Mouse (Mus musculus) limb, embryonic 14.5 days (tissue): Measurements from ENCODE around the gene Cntf. TPM values are rescaled to one million over a fixed set of nuclear protein-coding genes. Genes with fewer than 3 reads are reported as not detected.

ENCODE experiments used
- ATAC-seq: fragments of 200-750 bp; cut with Nextera tagmentation; 2 replicates; pipeline ENCODE4 v1.8.0; 2017; ENCODE audit warnings: low read depth, moderate number of reproducible peaks, moderate TSS enrichment; ENCODE audit not compliant: low FRiP score
- DNase-seq: peaks from one replicate; pipeline ENCODE4 v3.0.0-alpha.2; 2015; ENCODE audit warnings: low spot score
- H3K27ac ChIP-seq: fragments of 300-500 bp; sonication (generic); replicated peaks from 2 replicates; pipeline ENCODE4 v1.5.1; 2014; ENCODE audit warnings: low read depth, mild to moderate bottlenecking, low read length, moderate library complexity, mixed read lengths
- H3K27me3 ChIP-seq: fragments of 300-500 bp; sonication (generic); 2 replicates; pipeline ENCODE4 v1.6.1; 2014; ENCODE audit warnings: low read length, mixed read lengths; ENCODE audit not compliant: control insufficient read depth, insufficient read depth
- H3K36me3 ChIP-seq: fragments of 300-500 bp; sonication (generic); 2 replicates; pipeline ENCODE4 v1.6.1; 2014; ENCODE audit warnings: mild to moderate bottlenecking, low read length, moderate library complexity, mixed read lengths; ENCODE audit not compliant: control insufficient read depth, insufficient read depth
- H3K4me1 ChIP-seq: fragments of 300-500 bp; sonication (generic); 2 replicates; pipeline ENCODE4 v1.6.1; 2014; ENCODE audit warnings: antibody characterized with exemption, low read length, mixed read lengths; ENCODE audit not compliant: control insufficient read depth, insufficient read depth
- H3K4me2 ChIP-seq: fragments of 300-500 bp; sonication (generic); replicated peaks from 2 replicates; pipeline ENCODE4 v1.6.1; 2014; ENCODE audit warnings: low read depth, mild to moderate bottlenecking, low read length, moderate library complexity; ENCODE audit not compliant: severe bottlenecking
- H3K4me3 ChIP-seq: fragments of 300-500 bp; sonication (generic); replicated peaks from 2 replicates; pipeline ENCODE4 v1.5.1; 2014; ENCODE audit warnings: low read length
- H3K9ac ChIP-seq: fragments of 300-500 bp; sonication (generic); 2 replicates; pipeline ENCODE4 v1.6.1; 2014; ENCODE audit warnings: mild to moderate bottlenecking, low read depth, low read length, moderate library complexity; ENCODE audit not compliant: severe bottlenecking
- H3K9me3 ChIP-seq: fragments of 300-500 bp; sonication (generic); 2 replicates; pipeline ENCODE4 v1.6.1; 2016; ENCODE audit warnings: low read length; ENCODE audit not compliant: control insufficient read depth
- POLR2A ChIP-seq: fragments of 200-500 bp; IDR thresholded peaks from 2 replicates; pipeline ENCODE4 v1.8.0; 2012; ENCODE audit warnings: inconsistent platforms, mild to moderate bottlenecking, moderate library complexity, borderline replicate concordance; ENCODE audit not compliant: insufficient read depth, insufficient read length; ENCODE audit errors: extremely low read depth
- WGBS: fragments of 180-500 bp; shearing (Covaris S2); extraction: QIAGEN DNeasy Blood & Tissue Kit; methylation state at CpG from one replicate; pipeline ENCODE4 v1.1.7; 2014; 5-methylcytosine and 5-hydroxymethylcytosine counted together
- polyA plus RNA-seq, 2 experiments: library from polyadenylated mRNA; depleted of rRNA in 1 of 2; stranded (reverse) in 1 of 2; unstranded in 1 of 2; fragments of >200 nt; fragmentation: Nextera tagmentation in 1 of 2; extraction: Ambion mirVana in 1 of 2; gene quantifications; 2 replicates each; pipeline versions ENCODE4 v1.2.1 to v1.2.3; 2012 to 2014

The Cntf gene
- polyA plus RNA-seq, 2 experiments: 0.22 to 2.6 TPM

DNA sequence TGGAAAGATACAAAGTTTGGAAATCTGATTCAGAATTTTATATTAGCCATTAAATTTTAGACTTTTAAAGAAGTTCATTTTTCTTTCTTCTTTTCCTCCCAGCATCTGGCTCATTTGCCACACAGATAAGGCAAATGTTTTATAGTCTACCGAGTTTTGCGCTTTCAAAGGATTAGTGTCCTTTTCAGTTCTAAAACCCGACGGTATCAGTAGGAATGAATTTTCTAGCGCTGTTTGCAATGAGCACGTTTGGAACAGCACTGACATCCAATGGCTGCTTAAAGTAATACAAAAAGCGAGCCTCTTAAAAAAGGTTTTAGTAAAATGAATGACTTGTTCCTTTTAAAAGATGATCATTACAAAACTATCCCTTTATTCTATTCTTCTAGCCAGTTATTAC lies 31.6 kb upstream of the Cntf start:
- 1% methylated on average over 7 of the region's 7 CpGs for WGBS

DNA sequence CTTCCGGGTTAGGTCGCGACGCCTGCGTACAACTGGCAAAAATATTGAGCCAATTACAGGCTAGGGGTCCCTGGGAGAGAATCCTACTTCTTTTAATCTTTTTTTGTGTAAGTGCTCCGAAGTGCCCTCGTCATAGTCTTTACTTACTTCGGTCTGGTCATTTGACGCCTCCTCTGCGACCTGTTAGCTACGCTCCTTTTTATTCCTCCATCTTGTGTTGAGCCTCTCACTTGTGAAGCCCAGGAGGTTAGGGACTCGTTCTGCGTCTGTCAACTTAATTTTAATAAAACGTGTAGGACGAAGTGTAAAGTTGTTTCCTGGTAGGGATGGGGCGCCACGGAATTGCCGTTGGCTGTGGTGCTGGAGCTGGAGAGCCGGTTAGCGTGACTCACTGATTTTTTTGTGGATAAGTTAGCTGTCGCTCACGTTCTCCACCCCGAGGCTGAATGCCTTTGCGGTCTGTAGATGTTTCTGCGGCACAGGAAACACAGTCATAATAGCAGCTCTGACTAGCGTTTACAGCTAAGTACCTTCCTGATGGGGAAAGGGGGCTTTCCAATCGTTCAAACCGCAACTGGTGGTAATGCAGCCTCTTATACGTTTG lies 31.0 kb upstream of the Cntf start:
- H3K4me1 ChIP-seq: 0 out of 2 replicates have a peak, but pooled peaks cover 5% of the 10 kb centered on the region
- H3K36me3 ChIP-seq: no peaks in the 10 kb centered on the region
- H3K27ac ChIP-seq: peak overlapping the region; percentile 100
- H3K27me3 ChIP-seq: no peaks in the 10 kb centered on the region
- peak overlapping the region; percentile 66 for H3K9ac ChIP-seq
- H3K4me3 ChIP-seq: peak overlapping the region; percentile 94
- DNase-seq (peak; percentile 73), ATAC-seq (peak; percentile 0; the same call in 1 of the 2 replicates)
- WGBS: under 1% methylated on average over 29 of the region's 29 CpGs
- no peak for TF ChIP-seq POLR2A
- H3K4me2 ChIP-seq: peak overlapping the region; percentile 72
- H3K9me3 ChIP-seq: no peaks in the 10 kb centered on the region

More for the DNA sequence above, 31.6 kb upstream of the Cntf start:
- Histone ChIP-seq H3K4me2 (peak overlapping the region; percentile 72), H3K27me3 (no peaks in the 10 kb centered on the region), H3K9me3 (no peaks in the 10 kb centered on the region), H3K36me3 (no peaks in the 10 kb centered on the region), H3K9ac (peak overlapping the region; percentile 66), H3K4me1 (0 out of 2 replicates have a peak, but pooled peaks cover 5% of the 10 kb centered on the region), H3K27ac (peak overlapping the region; percentile 100), H3K4me3 (peak overlapping the region; percentile 94)
- peak; percentile 79 for DNase-seq
- no peak for ATAC-seq
- TF ChIP-seq POLR2A: no peak

DNA sequence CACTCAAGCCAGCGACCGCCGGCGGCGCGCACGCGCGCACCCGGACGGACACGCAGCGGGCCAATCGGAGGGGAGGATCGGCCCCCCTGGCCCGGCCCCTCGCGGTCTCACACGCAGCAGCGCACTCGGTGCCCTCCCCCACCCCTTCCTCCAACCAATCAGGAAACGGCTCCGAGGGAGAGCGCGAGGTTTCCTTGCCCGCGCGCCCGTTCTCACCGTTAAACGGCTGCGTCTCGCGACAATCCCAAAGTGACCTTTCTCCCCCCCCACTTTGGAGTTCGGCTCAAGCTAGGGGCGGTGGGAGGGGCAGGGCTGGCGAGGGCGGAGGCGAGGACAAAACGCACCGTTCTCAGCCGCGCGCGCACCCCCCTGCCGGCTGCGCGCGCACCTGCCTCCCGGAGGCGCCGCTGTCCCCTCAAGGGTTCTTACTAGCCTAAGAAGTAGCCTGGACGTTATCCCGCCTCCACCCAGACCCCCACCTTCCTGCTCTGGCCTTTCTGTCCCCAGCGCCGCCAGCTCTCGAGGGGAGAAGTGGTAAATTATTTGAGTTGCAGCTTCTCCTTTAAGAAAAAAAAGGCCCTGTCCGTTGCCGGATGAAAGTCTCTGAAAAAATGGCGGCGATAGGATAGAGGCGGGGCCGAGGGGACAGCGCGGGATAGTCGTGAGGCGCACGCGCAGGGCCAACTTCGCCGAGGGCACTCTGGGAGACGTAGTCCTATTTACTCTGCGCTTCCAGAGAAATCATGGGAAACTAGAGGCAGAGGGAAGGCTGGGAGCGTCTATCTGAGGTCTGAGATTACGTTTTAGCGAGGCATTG lies 30.3 kb upstream of the Cntf start, which contains the start of the genes Zfp91 and Lpxn:
TSS of gene Zfp91 (minus strand) at position 616 of the 817 bp plus-strand sequence.
TSS of gene Lpxn (plus strand) at position 683 of the 817 bp plus-strand sequence.
- H3K27ac ChIP-seq: peak within 1 kb of the TSS; percentile 100
- H3K4me3 ChIP-seq: peak within 1 kb of the TSS; percentile 94
- peak within 1 kb of the TSS; percentile 99 for H3K9ac ChIP-seq
- no peaks in the 10 kb centered on the region for H3K36me3 ChIP-seq
- no peaks in the 10 kb centered on the region for H3K9me3 ChIP-seq
- peak; percentile 93 for ATAC-seq
- peak within 1 kb of the TSS; percentile 72 for H3K4me2 ChIP-seq
- peak; percentile 59; the same call in 1 of the 2 replicates for TF ChIP-seq POLR2A
- DNase-seq: peak; percentile 99
- 0 out of 2 replicates have a peak, but pooled peaks cover 5% of the 10 kb centered on the region for H3K4me1 ChIP-seq
- no peaks in the 10 kb centered on the region for H3K27me3 ChIP-seq
- under 1% methylated on average over 53 of the region's 76 CpGs for WGBS

DNA sequence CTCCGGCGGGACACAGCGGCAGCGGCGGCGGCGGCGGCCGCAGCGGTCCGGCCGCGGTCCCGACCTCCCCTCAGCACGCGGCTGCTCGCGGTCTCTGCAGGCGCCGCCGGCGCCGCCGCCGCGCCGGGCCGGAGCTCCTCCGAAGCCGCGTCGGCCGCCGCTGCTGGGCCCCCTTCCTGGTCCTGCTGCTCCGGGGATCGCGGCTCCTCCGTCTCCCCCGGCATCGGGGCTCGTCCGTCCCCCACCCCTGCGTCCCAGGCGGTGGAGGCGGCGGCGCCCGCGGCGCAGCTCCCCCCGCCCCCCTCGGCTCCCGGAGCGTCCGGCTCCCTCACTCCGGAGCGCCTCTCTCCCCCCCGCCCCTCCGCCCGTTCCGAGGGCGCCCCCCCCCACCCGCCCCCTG lies 29.7 kb upstream of the Cntf start:
- no peak; the same call in 1 of the 2 replicates for ATAC-seq
- TF ChIP-seq POLR2A: no peak

More for the DNA sequence above, 29.7 kb upstream of the Cntf start:
- WGBS: 1% methylated on average over 15 of the region's 63 CpGs
- no peak for DNase-seq
- Histone ChIP-seq H3K9ac (peak overlapping the region; percentile 99), H3K27me3 (no peaks in the 10 kb centered on the region), H3K27ac (peak overlapping the region; percentile 99), H3K36me3 (no peaks in the 10 kb centered on the region), H3K4me1 (0 out of 2 replicates have a peak, but pooled peaks cover 5% of the 10 kb centered on the region), H3K4me3 (peak overlapping the region; percentile 94), H3K4me2 (peak overlapping the region; percentile 65; the same call in 1 of the 2 replicates), H3K9me3 (no peaks in the 10 kb centered on the region)
